Mouse (Mus musculus): ENCODE results near the gene Ypel4.

The Ypel4 gene

DNA sequence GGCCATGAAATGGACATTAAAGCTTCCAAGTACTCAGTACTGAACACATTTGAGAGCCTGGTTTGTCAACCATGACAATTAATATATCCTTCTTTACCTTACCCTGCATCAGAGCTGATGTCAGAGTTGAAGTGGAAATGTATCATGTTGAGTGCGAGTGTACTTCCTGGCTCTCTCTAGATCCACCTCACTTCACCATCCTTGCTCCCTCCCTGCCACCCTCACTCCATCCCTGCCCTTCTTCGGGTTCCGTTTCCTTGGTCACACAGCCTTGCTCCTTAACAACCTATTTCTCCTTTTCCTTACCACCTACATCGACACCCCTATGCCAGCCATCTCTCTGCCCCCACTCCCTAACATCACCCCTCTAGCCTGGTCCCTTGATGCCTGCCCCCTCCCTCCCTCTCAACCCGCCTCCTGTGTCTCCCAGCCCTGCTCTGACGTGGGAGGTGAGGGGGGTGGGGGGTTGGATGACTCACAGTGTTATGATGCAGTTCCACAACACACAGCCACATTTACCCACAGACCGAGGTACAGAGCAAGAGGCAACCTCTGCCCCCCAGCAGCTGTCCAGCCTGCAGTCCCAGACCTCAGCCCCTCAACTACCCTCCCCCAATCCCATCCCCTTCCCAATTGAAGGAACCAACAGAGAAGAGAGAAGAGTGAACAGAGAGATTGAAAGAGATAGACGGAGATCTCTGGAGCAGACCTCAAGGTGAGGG is at the start of gene Ypel4:
Gene Ypel4, plus strand, starts transcription at position 480 of the 722 bp plus-strand sequence.
- peak; percentile 80 for DNase-seq

DNA sequence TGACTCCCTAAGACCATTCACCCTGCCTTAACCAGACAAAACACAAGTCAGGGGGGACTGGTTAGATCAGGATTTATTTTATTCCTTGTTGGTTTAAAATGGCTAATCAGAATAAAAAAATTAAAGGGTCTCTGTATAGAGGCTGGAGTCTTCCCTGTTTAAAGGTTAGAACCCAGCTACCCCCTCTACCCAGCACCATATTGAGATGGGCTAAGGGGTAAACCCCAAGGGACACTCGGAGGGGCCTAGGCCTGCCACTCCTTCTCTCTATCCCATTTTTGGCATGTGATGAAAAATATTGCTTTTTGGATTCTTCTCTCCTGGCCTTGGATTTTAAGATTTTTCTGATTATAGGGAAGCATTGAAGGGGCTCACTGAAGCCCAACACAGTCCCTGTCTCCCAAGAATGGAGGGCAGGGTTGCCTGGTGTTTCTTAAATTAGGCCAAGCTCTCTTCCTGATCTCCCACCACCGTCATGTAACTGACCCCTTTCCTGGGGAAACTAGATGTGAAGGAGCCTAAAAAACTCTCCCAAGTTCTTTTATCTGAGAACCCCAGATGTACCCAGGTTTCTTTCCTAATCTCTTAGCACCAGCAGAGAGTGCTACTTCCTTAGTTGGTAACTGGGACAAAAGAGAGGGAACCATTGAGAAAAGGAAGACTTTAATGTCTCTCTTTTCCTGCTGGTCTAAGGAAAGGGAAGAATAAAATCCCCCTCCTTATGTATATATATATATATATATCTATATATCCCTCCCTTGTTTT is 45.6 kb upstream of the Ypel4 start:
- no peak for DNase-seq

DNA sequence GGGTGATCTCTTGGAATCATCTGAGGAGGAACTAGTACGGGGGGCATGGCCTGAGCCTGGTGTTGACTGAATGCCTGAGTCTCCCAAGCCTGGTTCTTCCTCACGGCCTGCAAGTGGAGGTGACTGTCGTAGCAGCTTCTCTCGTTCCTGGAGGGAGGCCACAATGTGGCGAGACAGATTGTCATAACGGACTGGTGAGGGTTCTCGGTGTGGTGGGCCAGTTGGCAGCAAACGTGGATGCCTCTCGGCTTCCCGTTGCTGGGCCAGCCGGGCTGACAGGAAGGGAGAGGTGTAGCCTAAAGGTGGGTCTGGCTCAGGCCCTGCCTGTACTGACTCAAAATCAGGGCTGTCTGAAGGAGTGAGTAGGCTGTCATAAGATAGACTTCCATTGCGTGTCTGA is 43.8 kb upstream of the Ypel4 start:
- DNase-seq, result no peak

DNA sequence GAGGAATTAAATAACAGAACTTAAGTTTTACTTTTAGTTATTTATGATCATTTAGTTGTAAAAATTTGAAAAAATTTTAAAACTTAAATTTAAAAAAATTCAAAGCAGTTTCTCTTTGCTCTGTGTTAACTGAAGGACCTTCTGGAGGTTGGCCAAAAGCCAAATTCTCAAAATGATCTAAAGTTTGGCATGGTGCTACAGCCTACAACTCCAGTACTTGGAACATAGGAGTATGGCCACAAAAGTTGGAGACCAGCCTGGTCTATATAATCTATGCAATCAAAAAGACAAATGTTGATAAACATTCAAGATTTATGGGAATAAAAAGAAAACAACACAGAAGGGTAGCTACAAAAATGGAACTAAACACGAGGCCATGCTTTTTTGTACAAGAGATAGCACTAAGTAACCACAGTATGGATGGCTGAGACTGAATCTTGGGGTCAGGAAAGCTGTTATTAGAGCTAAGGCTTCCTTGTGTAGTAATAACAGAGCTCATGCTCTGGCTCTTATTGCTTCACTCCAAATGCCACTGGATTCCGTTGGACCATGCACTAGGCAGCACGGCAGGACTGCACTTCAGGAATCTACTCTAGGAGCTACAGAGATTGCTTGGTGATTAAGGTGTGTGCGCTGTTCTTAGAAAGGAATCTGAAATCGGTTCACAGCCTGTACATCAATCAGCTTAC is 38.7 kb upstream of the Ypel4 start:
- no peak for DNase-seq

DNA sequence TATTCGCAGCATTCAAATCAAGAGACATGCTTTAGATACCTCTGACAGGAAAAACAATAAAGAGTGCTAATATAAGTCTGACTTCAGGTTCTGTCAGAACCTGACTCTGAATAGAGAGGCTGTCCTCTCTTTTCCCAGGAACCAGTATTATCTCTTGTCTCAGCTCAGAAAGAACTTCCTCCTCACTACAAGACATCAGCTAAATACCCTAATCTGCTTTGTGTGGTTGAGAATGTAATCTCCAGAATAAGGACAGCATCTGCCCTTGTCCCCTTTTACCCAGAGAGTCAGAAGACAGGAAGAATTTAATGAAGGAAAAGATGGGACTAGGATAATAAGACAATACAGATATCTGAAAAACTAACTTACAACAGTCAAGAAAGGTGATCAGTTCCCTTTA is 30.4 kb upstream of the Ypel4 start:
- peak; percentile 50 for DNase-seq

DNA sequence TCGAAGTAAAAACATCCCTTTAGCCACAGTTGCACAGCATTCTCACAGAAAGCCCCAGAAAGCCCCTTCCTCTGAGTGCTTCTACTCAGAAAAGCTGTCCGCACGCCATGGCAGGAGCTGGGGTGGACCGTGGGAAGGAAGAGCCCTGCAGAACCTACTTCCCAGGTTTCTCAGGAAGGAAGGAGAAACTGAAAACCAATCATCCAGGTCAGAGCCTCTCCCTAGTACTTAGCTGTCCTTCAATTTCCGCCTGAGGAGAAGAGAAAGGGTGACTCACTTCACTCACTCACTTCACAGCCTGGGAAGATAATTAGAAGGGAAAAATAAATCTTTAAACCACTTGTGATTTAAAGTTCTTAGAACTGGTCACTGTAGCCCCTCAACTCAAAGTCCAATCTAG is 29.5 kb upstream of the Ypel4 start:
- DNase-seq, result no peak

DNA sequence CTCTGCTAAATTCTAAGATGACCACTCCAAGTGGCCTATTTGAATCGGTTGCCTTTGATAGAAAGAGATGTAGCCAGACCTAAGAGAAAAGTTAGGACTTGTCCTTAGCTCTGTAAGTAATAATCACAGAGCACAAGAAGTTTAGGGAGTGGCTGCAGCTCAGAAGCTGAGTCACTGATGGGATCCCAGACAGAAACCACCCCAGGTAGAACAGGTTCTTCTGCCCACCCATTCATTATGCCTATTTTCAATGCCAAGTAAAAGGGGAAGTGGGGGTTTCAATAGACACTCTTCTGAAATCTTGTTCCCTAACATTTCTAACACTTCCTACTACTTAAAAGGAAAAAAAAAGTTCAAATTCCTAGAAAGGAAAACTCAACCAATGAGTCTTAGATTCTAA is 28.6 kb upstream of the Ypel4 start:
- no peak for DNase-seq

DNA sequence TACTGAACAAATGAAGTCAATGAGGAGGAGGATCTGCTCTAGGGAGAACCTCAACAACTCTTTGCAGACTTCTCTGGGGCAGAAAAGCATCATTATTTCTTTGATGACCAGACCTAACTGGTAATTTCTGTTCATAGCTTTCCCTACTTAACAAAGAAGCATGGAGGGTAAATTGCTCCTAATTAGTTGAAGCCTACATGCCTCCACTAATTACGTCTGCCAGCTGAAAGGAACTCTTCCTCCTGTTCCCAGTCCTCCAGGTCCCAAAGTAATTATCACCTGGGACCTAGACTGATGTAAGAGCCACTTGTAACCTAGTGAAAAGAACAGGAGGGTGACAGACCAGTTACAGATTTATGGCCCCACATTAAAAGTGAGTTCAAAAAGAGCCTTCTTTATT is 26.3 kb upstream of the Ypel4 start:
- DNase-seq, result peak; percentile 25

DNA sequence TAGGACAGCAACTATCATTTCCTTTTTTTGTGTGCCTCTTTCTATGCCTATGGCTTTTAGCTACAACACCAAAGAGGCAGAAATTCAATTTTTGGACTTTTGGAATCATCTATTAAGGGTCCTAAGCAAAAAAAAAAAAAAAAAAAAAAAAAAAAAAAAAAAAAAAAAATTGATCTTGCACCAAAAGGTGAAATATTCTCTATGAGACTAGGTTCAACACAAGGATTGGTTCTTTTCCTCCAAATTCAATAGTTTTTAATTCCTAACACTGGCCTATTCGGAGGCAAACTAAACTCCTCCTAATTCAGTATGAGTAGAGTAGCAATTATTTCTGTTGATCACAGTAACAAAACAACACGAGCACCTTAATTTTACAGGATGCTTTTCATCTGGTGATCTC is 22.0 kb upstream of the Ypel4 start:
- DNase-seq, result no peak

DNA sequence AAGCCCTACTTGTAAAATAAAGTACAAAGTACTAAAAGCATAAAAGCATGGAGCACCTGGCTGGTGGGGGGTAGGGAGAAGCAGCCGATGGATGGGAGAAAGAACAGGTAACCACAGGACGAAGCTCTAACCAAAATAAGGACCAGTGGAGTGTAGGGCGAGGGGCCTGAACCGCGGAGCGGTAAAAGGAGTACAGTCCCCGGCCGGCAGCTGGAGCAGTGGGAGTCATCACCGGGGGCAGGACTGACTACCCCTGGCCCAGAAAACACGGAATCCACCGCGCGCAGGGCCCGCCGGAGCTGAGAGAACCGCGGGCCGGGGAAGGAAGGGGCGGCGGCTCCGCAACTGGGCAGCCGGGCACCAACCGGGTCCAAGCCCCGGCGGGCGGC is 19.4 kb upstream of the Ypel4 start:
- DNase-seq, result no peak

DNA sequence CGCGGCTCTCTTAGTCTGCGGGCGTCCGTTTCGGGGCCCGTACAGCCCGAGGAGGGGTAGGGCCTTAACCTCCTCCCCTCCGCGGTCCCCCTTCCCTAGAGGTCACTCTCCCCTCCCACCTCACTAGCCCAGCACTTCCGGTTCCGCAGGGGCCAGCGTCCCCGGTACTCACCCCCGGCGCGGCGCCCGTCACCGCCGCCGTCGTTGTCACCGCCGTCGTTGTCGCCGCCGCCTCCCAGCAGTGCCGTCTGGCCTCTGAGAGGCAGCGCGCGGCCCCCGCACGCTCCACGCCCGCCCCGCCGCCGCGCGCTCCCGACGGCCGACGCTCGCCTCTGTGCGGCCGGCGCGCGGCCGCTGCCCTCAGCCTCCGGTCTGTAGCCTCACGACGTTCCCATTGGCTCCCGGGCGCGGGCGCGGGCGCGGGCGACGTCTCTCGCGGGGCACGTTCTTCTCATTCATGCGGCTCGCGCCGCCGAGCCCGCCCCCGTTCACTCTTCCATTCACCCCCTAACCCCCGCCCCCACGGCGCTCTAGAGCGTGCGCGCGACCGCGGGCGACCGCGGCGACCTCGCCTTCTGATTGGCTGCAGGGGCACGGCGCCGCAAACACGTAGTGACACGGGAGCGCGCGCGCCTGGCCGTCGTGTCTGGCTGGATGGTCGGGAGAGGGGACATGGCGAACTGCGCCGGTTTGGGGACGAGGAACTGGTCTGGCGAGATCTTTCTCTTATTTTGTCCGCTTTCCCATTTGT is 18.9 kb upstream of the Ypel4 start, which contains the start of gene Zdhhc5:
Gene Zdhhc5, minus strand, starts transcription at position 370 of the 751 bp plus-strand sequence.
- DNase-seq, result peak; percentile 99

DNA sequence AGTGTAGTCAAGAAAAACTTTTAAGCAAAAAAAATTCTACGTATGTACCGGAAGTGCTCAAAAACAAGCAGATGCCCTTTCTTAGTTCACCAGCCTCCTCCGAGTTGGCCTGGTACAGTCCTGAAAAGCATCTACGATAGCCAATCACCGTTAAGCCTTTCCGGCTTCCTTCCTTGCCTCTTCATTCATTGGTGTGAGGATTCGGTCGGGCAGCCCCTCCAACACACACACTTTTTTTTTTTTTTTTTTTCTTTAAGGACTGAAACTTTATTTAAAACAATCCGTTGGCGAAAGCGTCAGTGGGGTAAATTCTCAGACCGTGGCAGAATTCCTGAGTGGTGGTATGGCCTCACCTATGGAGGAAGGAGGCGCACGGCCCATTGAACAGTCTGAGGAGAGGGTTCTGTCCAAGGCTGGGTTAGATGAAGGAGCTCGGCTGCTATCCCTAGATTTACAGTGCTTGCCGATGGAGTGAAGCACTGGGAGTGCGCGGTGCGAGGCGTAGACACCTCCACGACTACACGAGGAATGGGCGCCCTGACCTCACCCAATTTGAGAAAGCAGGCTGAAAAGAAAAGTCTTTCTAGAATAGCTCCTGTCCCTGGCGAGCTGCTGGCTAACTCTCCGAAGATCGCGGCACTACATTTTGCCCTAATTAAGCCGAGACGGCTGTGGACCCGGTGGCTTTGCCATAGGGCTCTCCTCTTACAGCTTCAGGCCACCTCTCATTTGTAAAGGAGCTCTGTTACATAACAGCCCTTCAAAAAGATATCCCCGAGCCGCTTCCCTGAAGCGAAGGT is 18.1 kb upstream of the Ypel4 start:
- DNase-seq, result peak; percentile 99

DNA sequence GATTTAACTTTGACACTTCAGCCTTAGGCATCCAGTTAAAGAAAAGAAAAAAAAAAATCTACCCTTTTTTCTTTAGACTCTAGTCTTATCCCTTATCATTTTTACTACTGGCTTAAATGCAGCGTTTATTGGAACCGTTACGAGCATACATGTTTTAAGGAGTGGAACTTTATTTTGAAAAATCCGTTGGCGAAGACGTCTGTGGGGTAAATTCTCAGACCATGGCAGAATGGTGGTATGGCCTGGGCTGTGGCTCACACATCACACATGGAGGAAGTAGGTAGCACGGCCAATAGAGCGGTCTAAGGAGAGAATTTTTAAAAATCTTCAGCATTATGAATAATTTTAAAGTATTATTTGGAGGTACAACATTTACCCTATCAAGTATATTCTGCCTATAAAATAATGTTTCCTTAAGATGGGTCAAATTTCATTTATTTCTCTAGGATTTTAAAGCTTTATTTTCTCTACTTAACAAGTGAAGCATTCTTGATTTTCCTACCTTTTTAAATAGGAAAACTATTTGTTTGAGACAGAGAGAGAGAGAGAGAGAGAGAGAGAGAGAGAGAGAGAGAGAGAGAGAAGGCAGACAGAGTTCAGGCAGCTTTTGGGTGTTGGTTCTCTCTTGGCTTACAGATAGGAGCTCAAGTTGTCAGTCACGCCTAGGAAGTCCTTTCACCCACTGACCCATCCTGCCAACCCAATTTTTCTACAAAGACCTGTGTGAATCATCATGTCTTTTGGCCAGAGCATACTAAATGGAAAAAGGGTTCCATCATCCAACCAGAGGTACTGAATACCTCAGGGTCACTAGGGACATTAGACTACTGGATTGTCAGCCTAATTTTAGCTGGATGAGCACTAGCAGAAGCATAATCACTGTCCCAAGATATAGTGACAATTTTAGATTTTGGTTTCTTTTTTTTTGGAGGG is 17.2 kb upstream of the Ypel4 start:
- no peak for DNase-seq

DNA sequence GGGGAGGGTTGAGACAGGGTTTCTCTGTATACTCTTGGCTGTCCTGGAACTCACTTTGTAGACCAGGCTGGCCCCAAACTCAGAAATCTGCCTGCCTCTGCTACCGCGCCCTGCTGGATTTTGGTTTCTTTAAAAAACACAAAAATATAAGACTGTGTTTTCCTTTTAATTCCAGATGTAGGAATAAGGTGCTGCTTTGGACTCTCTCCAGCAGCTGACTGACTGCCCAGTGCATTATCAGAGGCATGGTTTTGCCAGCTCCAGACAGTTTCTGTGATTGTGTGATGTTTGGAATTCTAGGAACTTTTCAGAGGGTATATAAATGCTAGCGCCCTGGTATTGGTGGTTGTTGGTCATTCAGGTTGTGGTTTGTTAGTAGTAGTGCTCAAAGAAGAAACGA is 16.5 kb upstream of the Ypel4 start:
- no peak for DNase-seq

DNA sequence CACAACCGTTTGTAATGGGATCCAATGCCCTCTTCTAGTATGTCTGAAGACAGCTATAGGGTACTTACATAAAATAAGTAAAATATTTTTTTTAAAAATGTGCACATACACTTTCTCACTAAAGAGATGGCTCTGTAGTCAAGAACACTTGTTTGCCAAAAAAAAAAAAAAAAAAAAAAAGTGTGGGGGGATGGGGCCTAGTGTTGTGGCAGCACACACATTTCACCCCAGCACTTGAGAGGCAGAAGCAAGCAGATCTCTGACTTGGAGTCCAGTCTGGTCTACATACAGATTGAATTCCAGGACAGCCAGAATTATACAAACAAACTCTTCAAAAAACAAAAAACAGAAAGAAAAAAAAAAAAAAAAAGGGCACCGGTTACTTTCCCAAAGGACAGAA is 13.1 kb upstream of the Ypel4 start:
- DNase-seq, result no peak

DNA sequence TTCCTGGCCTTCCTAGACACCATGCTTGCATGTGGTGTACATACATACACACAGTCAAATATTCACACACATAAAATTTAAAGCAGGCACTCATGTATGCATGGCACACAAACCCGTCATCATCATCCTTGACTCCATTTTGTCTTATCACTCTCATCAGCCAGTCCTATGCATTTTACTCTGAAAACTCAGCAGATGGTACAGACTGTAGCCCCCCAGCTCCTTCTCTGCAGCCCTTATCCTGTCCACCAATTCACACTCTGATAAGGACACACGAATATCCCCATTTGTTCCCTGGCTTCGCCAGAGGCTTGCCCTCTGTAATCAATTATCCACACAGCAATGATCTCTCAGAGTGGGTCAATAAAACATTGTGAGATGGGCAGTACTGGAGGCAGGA is 12.7 kb upstream of the Ypel4 start:
- DNase-seq, result no peak

DNA sequence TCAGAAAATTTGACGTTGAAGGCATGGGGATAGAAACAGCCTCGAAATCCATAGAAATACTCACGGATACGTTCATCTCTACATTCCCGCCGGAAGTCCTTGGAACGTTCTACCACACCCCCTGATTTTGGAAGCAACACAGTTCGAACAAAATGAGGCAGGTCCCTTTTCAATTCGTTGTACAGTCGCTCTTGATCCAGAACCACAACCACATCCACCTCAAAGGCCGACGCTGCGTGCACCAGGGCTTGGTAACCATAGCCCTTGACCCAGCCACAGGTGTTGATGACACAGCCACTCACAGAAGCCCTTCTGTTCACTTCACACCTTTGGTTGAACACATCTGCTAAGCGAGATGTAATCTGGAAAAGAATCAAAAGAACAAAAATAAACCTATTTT is 10.0 kb upstream of the Ypel4 start:
- no peak for DNase-seq

DNA sequence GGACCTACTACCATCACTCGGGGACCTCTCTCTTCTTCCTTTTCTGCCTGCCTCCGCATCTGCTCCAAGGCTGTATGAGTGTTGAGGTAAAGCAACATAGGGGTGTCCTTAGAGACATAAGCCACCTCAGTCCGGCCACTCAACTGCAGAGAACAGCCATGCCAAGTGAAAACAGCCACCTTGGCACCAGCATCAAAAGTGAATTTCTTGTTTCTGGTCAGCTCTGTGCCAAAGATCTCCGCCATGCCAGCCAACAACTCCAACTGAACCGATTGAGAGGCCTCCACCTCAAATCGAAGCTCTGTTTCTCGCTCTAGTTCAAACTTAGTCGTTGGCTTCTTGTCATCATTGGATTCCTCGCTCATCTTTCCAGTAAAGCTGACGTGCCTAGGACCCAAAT is 8.1 kb upstream of the Ypel4 start:
- DNase-seq, result no peak

DNA sequence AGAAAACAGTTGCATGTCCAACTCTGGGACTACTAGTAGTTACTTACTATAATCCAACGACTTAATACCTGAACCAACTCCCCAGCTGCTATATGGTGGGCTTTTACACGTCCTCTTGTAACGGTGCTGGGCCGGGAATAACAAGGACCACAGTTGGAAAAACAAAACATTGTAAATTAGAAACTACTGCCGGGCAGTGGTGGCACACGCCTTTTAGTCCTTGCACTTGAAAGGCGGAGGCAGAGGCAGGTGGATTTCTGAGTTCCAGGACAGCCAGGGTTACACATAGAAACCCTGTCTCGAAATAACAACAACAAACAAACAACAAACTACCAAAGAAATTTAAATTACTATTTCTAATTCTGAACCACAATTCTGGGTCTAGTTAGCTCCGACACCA is 7.1 kb upstream of the Ypel4 start:
- DNase-seq, result no peak

DNA sequence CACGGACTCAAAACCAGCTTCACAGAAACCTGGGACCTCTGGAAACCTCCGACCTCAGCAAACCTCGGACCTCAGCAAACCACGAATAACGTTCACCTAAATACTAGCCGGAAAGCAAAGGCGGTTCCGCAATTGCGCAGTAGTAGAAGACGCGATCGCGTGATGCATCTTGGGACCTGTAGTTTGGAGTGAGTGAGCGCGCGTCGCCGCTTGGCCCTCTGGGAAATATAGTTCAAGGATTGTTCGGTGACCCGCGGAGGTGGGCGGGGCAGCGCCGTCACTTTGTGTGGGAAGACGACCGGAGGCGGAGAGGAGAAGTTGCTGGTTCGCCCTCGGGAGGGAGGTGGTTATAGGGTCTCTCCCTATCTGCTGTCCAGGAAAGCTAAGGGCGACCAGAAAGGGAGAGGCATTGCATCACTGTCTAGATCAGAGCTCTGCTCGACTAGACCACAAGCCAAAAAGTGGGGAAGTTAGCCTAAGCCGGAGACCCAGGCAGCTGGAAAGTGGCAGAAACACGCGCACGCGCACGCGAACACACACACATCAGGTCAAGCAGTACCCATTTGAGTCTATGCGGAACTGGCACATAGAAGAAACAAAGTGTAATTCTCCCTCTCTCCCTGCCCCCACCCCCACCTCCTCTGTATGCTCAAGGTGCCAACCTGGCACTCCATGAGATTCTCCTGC is 6.5 kb upstream of the Ypel4 start, which contains the start of gene Clp1:
Gene Clp1, minus strand, starts transcription at position 179 of the 687 bp plus-strand sequence.
- DNase-seq, result peak; percentile 99
